Mouse (Mus musculus) gastrocnemius, postnatal 4 days (tissue): ENCODE measurements at regions not wholly inside any gene's neighbourhood (a gene's known extent, or its start where the extent isn't known, plus 50 kb on each side); places are given as distances from the start of the nearest gene placed in this dataset.

Source experiments
- DNase-seq, 2 experiments: peaks; one replicate each; pipeline ENCODE4 v3.0.0; 2021 to 2022; ENCODE audit warnings: low spot score in 2 of 2, mixed read lengths in 2 of 2

DNA sequence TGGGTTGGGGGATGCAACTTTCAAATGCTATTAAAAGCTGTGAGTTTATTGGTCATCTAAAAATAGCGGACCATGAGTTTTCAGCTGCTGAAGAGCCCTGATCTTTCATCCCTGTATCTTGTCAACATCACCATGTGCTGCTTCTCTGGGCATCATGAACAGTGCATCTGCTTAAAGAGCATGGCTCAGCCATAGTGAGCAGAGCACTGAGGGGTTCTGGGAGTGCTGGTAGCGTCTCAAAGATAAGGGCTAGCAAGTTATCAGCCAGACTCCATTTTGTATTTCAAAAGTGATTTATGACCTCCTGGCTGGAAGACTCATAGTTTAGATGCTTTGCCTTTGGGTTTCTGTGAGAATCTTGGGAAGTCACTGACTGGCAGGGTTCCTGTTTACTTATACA lies 173.5 kb upstream of the Itga4 start:
- no peak for DNase-seq

DNA sequence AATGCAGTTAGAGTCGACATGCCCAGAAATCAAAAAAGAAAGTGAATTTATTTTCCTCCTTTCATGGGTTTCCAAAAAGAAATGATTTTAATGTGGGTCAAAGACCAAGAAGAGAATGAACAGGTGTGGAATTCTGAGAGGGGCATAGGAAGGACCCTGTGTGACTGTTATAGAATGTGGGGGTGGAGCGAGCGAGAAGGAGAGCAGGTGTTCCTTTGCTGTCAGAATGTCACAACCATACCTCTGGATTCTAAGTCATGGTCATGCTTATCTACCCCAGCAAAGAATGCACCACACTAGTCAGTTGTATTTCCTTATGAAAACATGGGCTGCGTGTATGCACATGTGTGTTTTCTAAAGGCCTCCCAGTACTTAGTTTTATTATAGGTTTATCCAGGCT lies 168.9 kb upstream of the Itga4 start:
- no peak for DNase-seq

DNA sequence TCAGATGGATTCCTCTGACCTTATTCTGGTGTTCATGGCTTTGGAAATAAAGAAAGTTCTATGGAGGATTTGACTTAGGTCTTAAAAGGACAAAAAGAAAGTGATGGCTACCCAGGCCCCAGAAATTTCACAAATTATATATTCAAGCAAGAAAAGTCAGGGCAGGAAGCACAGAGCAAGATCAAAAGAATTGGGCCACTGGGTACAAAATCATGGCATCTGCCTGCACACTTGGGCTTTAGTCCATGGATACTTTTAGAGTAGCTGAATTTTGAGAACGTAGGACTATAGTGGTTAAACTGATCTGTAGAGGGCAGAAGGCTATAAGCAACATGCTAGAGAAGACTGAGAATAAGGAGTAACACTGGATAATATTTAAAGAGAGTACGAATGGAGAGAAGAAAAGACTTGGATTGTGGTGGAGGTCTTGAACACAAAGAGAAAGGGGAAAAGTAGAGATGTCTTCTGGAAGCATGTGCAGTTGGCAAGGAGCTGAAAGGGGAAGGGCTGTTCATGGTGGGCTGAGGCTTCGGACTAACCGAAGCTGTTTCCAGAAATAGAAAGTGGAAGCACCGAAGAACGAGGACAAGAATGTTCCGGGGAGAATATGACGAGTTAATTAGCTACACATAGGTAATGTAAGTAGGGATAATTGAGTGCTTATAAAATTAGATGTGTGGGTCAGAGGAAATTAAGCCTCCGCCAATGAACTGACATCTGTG lies 168.2 kb upstream of the Itga4 start:
- no peak for DNase-seq

DNA sequence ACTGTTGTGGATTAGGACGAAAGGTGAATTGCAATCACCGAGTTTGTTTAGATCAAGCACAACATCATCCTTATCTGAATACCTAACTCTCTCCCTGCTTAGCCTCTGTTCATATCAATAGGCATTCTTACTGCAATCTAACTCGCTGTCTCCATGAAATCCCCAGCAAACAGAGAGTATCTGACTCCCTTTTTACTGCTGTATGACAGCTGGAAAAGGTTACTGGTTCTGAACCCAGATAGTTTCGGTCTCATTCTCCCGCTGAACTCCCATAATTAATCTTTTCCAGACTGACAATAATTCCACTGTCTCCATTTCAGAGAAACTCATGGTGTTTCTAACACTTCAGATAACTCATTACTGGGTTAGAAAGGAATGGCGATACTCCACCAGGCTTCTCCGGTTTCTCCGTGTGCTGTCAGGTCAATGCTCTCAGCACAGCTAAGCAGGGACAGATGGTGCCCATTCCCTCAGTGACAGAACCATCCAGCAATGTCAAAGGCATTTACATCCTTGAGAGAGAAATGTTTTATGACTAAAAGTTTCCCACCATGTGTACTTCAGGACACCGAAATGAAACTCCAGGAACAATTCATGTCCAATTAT lies 167.5 kb upstream of the Itga4 start:
- DNase-seq: no peak

DNA sequence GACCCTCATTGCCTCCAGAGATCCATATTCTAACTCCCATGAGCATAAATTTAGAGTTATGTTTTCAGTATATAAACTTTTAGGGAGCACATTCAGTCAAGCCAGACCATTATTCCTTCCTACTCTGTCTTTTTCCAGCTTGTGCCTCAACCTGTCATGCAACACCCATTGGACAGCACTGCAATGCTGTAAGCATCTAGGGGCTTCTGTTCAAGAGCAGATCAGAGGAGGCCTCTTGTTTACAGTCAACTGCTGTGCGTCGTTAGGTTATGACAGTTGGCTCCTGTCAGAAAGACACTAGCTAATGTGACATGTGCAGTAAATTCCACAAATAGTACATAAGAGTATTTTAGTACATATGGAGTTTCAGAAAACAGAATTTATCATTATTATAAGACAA lies 165.0 kb upstream of the Itga4 start:
- DNase-seq: no peak

DNA sequence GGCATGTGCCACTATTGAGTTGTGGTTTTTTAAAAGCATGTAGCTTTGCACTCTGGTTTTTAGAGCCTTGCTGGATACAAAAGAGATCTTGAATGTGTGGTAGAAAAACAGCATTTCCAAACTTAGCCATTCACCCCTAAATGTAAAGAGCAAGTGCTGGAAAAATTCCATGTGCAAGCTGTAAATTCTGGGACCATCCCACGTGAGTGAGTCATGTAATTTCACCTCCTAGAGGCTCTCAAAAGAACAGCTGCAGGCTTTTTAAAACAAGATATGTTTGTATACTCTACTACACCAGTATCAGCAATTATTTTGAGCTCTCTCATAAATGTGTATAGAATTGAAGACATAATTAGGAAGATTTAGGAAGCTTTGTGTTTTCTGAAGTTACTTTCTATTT lies 160.9 kb upstream of the Itga4 start:
- DNase-seq: no peak

DNA sequence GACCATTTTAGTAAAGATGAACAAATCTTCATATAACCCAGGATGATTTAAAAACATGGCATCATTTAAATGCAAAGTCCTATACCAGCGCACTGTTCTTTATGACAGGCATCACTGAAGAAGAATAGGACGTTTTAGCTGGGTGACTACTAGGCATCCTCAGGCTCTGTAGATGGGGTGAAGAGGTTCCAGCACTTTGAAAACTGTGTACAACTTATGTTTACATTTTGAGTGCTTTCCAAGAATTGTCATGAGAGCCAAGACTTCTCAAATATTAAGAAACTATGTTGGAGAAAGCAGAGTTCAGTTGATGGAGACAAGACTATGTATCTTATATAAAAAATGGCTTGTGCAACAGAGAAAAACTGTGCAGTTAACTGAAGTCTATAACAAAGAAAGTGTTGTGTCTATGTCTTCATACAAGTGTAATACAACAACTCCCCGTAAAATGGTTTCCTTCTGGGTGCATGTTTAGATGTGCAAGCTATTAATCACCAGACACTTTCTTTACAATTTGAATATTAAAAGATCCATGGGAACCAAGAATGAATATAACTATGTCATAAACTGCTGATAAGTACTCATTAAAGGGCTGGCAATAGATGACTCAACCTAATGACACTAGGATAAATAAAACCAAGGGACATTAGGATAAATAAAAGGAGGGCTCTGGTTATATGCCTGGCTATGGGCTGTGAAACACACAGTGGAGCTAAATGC lies 158.5 kb upstream of the Itga4 start:
- no peak for DNase-seq

DNA sequence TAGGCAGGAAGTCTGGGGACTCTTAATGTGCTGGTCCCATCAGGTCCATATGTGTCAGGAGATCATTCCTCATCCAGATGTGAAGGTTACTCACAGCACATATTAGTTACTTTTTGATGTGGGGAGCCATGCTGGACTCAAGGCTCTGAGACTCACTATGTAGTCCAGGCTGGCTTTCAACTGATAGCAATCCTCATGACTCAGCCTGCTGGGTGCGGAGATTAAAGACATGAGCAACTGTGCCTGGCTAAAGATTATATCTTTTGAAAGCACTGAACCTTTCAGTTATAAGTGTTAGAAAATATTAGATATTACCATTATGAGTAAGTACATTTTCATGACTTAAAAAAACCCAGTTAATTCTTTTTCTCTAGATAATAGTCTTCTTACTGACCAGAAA lies 155.6 kb upstream of the Itga4 start:
- no peak for DNase-seq

DNA sequence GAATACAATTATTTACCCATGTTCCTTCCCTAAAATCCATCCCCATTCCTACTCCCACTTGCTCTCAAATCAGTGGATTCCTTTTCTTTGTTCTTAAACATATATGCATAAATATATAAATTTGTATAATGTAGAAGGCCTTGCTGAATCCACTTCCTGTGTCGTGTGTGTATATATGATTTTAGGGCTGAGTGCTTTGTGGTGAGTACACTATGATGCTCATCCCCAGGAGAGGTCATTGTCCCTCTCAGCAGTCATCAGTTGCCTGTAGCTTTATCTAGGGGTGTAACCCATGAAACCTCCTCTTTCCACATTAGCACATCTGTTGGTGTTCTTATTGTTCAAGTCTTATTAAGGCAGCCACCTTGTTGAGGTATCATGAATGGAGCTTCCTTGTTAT lies 143.6 kb upstream of the Itga4 start:
- no peak for DNase-seq

DNA sequence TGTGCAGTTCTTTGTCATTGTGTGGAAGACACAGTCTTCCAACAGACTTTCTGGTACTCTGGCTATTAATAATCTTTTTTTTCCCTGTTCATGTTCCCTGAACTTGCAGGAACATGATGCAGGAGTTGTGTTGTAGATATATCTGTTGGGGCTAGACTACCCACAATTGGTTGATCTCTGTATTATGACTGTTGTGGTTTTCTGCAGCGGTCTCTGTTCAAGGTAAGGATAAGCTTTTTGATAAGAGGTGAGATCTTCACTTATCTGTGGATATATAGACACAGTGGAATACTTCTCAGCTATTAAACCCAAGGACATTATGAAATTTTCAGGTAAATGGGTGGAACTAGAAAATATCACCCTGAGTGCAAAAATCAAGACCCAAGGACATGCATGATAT lies 143.2 kb upstream of the Itga4 start:
- DNase-seq: no peak

DNA sequence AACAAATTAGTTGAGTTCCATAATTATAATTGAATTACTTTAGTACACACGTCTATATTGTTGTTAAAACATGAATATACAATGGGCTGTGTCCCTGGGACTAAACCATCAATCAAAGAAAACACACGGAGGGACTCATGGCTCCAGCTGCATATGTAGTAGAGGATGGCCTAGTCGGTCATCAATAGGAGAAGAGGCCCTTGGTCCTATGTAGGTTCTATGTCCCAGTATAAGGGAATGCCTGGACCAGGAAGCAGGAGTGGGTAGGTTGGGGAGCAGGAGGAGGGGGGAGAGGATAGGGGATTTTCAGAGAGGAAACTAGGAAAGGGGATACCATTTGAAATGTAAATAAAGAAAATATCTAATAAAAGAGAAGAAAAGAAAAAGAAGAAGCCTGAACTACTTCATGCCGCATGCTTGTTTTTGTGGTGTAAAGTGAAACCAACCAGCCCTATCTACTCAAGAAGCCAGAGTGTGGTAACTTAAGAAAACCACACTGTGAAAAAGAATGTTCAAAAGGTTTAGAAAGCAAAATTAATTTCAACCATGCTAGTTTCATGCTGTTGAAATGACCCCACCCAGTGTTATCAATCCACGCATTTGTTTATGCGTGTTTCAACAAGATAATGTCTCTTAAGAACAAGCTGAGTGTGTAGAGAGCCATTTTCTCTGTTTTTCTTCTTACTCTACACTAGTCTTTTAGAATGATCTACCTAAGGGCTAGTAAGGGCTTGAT lies 134.4 kb upstream of the Itga4 start:
- DNase-seq: no peak

DNA sequence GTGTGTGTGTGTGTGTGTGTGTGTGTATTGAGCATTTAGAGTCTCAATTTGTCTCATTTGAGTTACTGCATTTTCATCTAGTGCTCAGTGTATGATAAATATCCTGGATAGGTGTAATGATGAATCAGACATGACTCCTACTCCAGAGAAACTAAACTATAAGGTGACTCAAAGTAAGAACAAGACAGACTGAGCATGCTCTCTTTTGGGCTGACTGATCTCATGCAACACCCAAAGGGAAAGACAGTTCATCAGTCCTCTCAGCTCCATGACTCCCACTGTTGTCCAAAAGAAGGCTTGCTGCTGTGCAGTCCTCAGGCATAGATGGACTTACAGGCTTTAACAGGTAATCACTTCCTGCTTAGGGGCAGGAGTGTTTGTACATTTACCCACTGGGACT lies 132.7 kb upstream of the Itga4 start:
- no peak for DNase-seq

DNA sequence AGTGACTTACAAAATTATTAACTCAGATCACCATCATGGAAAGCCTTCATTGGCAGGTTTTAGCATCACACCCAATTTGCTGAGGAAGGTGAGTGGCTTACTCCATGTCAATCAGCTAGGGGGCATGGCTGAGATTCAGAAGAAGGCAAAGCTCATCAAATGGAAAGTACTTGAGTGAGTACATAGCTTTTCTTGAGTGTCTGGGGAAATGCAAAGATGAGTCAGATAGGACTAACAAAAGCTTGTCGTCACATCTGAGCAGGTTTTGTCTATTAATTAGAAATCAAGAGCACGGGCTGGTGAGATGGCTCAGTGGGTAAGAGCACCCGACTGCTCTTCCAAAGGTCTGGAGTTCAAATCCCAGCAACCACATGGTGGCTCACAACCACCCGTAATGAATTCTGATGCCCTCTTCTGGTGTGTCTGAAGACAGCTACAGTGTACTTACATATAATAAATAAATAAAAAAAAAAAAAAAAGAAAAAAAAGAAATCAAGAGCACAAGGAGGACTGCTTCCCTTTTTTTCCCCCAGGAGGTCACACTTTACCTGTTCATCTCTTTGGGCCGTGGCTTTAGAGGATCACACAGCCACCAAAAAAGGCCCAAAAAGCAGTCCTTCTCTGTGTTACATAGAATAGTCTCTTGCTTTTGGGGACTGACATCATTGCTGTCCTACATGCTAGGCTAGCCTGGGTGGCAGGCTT lies 130.8 kb upstream of the Itga4 start:
- no peak for DNase-seq

DNA sequence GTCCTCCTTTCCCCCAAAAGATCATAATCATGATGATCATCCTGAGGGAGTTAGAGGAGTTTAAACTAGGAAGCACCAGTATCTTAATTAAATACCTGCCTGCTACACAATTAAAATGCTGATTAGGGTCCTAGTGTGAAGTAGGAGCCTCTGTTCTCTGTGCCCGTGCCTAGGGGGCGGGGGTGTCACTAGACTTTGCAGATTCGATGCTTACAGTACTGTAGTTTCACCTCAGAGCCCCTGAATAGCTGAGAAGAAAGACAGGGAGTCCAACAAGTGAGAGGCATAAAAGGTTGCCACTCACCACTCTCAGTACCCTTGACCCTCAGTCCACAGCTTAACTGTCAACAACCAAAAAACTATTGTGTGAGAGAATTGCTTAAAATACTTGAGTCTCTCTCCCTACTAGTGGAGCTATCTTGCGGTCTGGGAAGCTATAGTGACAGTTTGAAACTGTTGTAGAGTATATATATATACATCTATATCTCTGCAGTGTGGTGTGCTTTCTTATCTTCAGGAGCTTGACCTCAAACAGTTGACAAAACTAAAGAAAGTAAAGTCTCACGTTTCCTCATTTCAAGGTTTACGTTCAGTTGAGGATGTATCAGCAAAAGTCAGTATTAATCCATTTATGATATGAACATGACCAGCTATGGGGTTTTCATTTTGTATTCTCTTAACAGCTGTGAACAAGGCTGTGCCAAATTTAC lies 128.9 kb upstream of the Itga4 start:
- no peak for DNase-seq

DNA sequence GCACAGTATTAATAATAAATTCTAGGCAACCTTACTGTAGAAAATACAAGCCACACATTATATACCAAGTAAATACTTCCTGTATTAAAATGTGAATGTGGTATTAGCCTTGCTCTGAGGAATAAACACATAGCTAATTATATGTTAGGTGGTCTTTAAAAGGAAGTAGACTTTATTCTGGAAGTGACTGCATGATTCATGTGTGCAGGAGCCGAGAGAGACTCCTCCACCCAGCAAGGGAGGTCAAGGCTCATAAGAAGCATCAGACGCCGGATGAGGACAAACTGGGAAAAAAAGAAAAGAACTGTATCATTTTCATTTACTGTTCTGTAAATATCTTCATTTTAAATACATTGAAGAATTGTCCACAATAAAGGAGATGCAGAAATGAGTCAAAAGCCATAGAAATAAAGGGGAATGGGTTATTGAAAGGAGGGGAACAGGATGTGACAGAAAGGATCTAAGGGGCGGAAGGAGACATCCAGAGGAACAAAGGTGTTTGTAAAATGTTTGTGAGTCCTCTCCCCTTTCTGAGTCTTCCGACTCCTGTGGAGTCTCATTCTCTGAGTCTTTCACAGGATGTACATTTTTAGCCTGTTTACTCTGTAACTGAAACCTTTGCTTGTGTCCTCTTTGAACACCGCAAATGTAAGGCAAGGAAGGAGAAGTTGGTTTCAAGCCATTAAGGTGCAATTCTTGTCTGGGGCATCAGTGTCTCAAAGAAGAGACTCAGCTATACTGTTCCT lies 128.1 kb upstream of the Itga4 start:
- DNase-seq: no peak

DNA sequence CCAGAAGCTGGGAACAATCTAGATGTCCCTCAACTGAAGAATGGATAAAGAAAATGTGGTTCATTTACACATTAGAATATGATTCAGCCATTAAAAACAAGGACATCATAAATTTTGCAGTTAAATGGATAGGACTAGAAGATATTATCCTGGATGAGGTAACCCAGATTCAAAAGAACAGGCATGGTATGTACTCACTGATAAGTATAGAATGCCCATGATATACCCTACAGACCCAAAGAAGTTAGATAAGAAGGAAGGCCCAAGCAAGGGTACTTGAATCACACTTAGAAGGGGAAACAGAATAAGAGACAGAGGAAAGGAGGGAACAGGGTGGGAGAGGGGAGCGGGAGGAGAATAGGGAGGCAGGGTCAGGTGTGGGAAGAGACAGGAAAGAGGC lies 127.4 kb upstream of the Itga4 start:
- no peak for DNase-seq

DNA sequence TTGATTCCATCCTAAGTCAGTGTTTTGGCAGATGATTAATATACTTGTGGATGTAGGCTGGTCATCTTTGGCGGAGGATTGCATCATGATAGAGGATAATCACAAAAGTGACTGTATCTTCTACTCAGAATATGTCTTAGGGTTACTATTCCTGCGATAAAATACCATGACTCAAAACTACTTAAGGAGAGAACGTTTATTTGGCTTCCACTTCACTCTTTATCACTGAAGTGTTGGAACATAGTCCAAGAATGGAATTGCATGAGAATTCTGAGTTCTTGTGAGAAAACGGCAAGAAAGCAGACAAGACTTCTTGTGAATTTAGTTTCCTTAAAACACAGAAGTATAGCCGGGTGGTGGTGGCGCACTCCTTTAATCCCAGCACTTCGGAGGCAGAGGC lies 124.6 kb upstream of the Itga4 start:
- no peak for DNase-seq

DNA sequence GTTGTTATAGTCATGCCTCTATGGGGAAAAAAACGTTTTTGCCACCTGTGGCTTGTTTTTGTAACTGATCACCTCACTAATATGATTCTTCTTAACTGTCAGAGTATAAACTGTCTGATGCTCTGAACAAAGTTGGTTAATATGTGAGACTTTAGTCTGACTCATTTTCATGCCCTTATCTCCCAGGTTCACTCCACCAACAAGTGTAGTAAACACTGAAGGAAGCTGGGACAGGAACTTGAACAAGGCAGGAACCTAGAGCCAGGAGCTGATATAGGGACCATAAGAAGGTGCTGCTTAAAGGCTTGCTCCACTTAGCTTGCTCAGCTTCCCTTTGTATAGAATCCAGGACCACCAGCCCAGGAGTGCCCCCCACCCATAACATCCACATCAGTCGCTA lies 124.0 kb upstream of the Itga4 start:
- DNase-seq: no peak

DNA sequence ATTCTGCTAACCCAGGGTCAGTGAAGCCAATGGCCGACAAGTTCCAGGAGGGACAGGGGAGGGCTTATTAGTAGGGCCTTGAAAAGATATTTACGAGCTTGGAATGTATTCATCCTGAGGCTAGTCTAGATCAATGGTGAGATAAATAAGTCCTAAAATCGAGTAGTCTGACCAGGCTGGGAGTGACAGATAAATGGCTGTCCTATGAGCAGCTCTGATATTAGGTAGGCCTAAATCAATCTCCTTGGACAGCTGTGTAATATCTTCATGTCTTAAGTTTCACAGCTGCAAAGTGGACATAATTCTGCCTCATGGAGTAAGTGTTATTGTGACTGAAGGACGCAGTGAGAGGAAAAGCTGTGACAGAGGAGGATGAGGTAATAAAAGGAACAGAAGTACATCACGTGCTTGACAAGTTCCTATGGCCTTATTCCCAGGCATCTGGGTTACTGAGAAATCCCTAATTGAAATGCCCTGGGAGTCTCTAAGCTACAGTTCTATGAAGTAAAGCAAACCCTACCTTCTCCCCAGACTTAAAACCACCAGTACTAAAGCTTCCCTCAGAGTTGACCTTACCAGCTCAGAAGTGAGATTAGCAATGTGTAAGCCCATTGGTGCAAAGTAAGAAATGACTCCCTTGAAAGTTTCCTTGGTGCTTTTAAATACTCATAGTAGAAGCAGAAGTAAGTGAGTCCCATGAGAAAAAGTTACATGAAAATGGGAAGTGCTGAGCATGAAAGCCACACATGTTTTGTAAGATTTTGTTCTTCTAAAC lies 123.3 kb upstream of the Itga4 start:
- DNase-seq: no peak
